Mouse (Mus musculus) left cerebral cortex, postnatal 4 days (tissue): ENCODE results near the gene Styk1. TPM values are rescaled to one million over a fixed set of nuclear protein-coding genes. Genes with fewer than 3 reads are reported as not detected.

Experiments
- DNase-seq: peaks from one replicate; pipeline ENCODE4 v3.0.0-alpha.2; 2022
- intact Hi-C: fragments of 180-260 bp; cut with DNase I; formaldehyde crosslinking; loops from one replicate; pipeline ENCODE4 v1.15.1; 2025
- total RNA-seq, 2 experiments: library from RNA; stranded (reverse); gene quantifications; 2 replicates each; pipeline ENCODE4 v1.2.3; 2021

Gene Styk1
- 1 to 10 TPM; 6.6 to 6.7 TPM for total RNA-seq

- intact Hi-C loops: no loop called here
- DNase-seq: peak; percentile 72
These were observed at the start of gene Styk1 for GRCm38 (mm10) chr6:131353352-131353919. Gene Styk1, minus strand, starts transcription at chr6:131353597.

GRCm38 (mm10) chr6:131403036-131403435 is 49.6 kb upstream of the Styk1 start:
- intact Hi-C loops: no loop called here
- DNase-seq: no peak

- intact Hi-C loops: no loop called here
- DNase-seq: no peak
These were observed 49.2 kb upstream of the Styk1 start for GRCm38 (mm10) chr6:131402606-131403005.

GRCm38 (mm10) chr6:131401259-131401658 is 47.9 kb upstream of the Styk1 start:
- intact Hi-C loops: no loop called here

GRCm38 (mm10) chr6:131396650-131397049 is 43.3 kb upstream of the Styk1 start:
- intact Hi-C loops: no loop called here
- no peak for DNase-seq

More at GRCm38 (mm10) chr6:131401259-131401658, 47.9 kb upstream of the Styk1 start:
- no peak for DNase-seq

- no peak for DNase-seq
- intact Hi-C loops: no loop called here
These were observed 40.7 kb upstream of the Styk1 start for GRCm38 (mm10) chr6:131393873-131394660.

- peak; percentile 88 for DNase-seq
- intact Hi-C loops: no loop called here
These were observed 34.9 kb upstream of the Styk1 start, which contains the start of gene Ybx3 for GRCm38 (mm10) chr6:131388040-131389021. Gene Ybx3, minus strand, starts transcription at chr6:131388476.

GRCm38 (mm10) chr6:131387221-131388039 is 34.0 kb upstream of the Styk1 start:
- intact Hi-C loops: loop anchor here (2.0 kb wide), 1 partner anchor 29 kb away; no protein-coding TSS in a partner anchor
- DNase-seq: peak; percentile 42

GRCm38 (mm10) chr6:131386416-131387019 is 33.1 kb upstream of the Styk1 start:
- no peak for DNase-seq
- intact Hi-C loops: loop anchor here (2.0 kb wide), 1 partner anchor 30 kb away; no protein-coding TSS in a partner anchor

- no peak for DNase-seq
- intact Hi-C loops: no loop called here
These were observed 32.1 kb upstream of the Styk1 start for GRCm38 (mm10) chr6:131385469-131385868.

GRCm38 (mm10) chr6:131383713-131384330 is 30.4 kb upstream of the Styk1 start:
- intact Hi-C loops: no loop called here
- DNase-seq: no peak

GRCm38 (mm10) chr6:131382984-131383337 is 29.6 kb upstream of the Styk1 start:
- DNase-seq: peak; percentile 38
- intact Hi-C loops: no loop called here

- peak; percentile 51 for DNase-seq
- intact Hi-C loops: no loop called here
These were observed 29.0 kb upstream of the Styk1 start for GRCm38 (mm10) chr6:131382232-131382983.

GRCm38 (mm10) chr6:131378858-131379428 is 25.5 kb upstream of the Styk1 start:
- intact Hi-C loops: no loop called here
- DNase-seq: no peak

- DNase-seq: no peak
These were observed 24.0 kb upstream of the Styk1 start for GRCm38 (mm10) chr6:131377378-131377777.

GRCm38 (mm10) chr6:131374594-131375340 is 21.4 kb upstream of the Styk1 start:
- DNase-seq: no peak
- intact Hi-C loops: no loop called here

More at GRCm38 (mm10) chr6:131377378-131377777, 24.0 kb upstream of the Styk1 start:
- intact Hi-C loops: no loop called here

- DNase-seq: no peak
- intact Hi-C loops: no loop called here
These were observed 19.8 kb upstream of the Styk1 start for GRCm38 (mm10) chr6:131373160-131373559.
